Mouse (Mus musculus) T-cell, adult 66 days (primary cell): ENCODE data around the gene 1700066M21Rik. TPM values are rescaled to one million over a fixed set of nuclear protein-coding genes. Genes with fewer than 3 reads are reported as not detected.

Experiments used
- total RNA-seq, 2 experiments: library from RNA; stranded (reverse); gene quantifications; 3 replicates in 1 of 2; 4 replicates in 1 of 2; pipeline ENCODE4 v1.2.4; 2023

Gene 1700066M21Rik
- total RNA-seq, result 1 to 10 TPM; 5.2 TPM

GRCm38 (mm10) chr1:57377376-57378341 lies at the start of gene 1700066M21Rik:
Gene 1700066M21Rik, plus strand, starts transcription at chr1:57377620.

GRCm38 (mm10) chr1:57406187-57407151 lies 29.0 kb downstream of the 1700066M21Rik start, which contains the start of the genes Maip1 and Tyw5:
Gene Maip1, plus strand, starts transcription at chr1:57406328.
Gene Tyw5, minus strand, starts transcription at chr1:57407101.

Other genes with a start within 250 kb of the 1700066M21Rik start
- gene Maip1, start 28.7 kb downstream of the 1700066M21Rik start, total RNA-seq, result 10 to 100 TPM; 17.5 to 19.0 TPM
- gene Tyw5, start 29.5 kb downstream of the 1700066M21Rik start, total RNA-seq, result 10 to 100 TPM; 27.7 to 34.0 TPM